Mouse (Mus musculus) embryonic facial prominence, embryonic 15.5 days (tissue): ENCODE measurements at regions not wholly inside any gene's neighbourhood (a gene's known extent, or its start where the extent isn't known, plus 50 kb on each side); places are given as distances from the start of the nearest gene placed in this dataset.

Source experiments
- ATAC-seq: fragments of 200-750 bp; cut with Nextera tagmentation; 2 replicates; pipeline ENCODE4 v1.8.0; 2017; ENCODE audit warnings: low read depth, moderate TSS enrichment; ENCODE audit not compliant: insufficient number of reproducible peaks, low FRiP score, low TSS enrichment
- H3K27ac ChIP-seq: fragments of 300-500 bp; sonication (generic); replicated peaks from 2 replicates; pipeline ENCODE4 v1.5.1; 2015; ENCODE audit warnings: mild to moderate bottlenecking, inconsistent platforms
- H3K27me3 ChIP-seq: fragments of 300-500 bp; sonication (generic); 2 replicates; pipeline ENCODE4 v1.6.1; 2015; ENCODE audit warnings: inconsistent platforms
- H3K36me3 ChIP-seq: fragments of 300-500 bp; sonication (generic); 2 replicates; pipeline ENCODE4 v1.6.1; 2015; ENCODE audit warnings: mild to moderate bottlenecking, inconsistent platforms
- H3K4me1 ChIP-seq: fragments of 300-500 bp; sonication (generic); 2 replicates; pipeline ENCODE4 v1.6.1; 2015; ENCODE audit warnings: inconsistent platforms
- H3K4me2 ChIP-seq: fragments of 300-500 bp; sonication (generic); replicated peaks from 2 replicates; pipeline ENCODE4 v1.6.1; 2015; ENCODE audit warnings: mild to moderate bottlenecking, inconsistent platforms
- H3K4me3 ChIP-seq: fragments of 300-500 bp; sonication (generic); replicated peaks from 2 replicates; pipeline ENCODE4 v1.5.1; 2015; ENCODE audit warnings: mild to moderate bottlenecking, inconsistent platforms
- H3K9ac ChIP-seq: fragments of 300-500 bp; sonication (generic); 2 replicates; pipeline ENCODE4 v1.6.1; 2015; ENCODE audit warnings: inconsistent platforms
- H3K9me3 ChIP-seq: fragments of 300-500 bp; sonication (generic); replicated peaks from 2 replicates; pipeline ENCODE4 v1.6.1; 2016; ENCODE audit warnings: inconsistent platforms
- WGBS: fragments of 180-500 bp; shearing (Covaris S2); methylation state at CpG from one replicate; pipeline ENCODE4 v1.1.7; 2015; 5-methylcytosine and 5-hydroxymethylcytosine counted together

DNA sequence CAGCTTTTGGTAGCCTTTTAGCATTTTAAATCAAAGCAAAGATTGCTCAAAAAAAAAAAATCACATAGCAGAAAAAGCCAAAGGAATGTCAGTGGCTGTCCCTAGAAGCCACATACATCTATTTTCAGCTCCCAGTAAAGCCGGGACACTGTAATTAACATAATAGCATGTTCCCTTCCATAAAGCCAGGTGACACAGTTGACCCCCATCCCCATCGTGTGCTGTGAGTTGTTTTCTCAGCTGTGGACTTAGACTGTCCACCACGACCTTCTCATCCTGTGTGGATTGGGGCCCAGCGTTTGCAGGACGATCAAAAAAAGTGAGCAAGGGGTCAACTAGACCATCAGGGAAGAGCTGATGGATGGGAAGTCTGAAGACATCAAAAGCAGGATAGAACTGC is 78.9 kb upstream of the Ctnnb1 start:
- H3K27me3 ChIP-seq: no peaks in the 10 kb centered on the region
- H3K4me1 ChIP-seq: peaks cover 21% of the 10 kb centered on the region
- no peak overlapping the region for H3K27ac ChIP-seq
- no peaks in the 10 kb centered on the region for H3K36me3 ChIP-seq
- 35% methylated on average over 5 of the region's 5 CpGs for WGBS
- ATAC-seq: no peak
- no peak overlapping the region for H3K9ac ChIP-seq
- no peak overlapping the region for H3K4me2 ChIP-seq
- H3K9me3 ChIP-seq: no peaks in the 10 kb centered on the region
- no peak overlapping the region for H3K4me3 ChIP-seq

DNA sequence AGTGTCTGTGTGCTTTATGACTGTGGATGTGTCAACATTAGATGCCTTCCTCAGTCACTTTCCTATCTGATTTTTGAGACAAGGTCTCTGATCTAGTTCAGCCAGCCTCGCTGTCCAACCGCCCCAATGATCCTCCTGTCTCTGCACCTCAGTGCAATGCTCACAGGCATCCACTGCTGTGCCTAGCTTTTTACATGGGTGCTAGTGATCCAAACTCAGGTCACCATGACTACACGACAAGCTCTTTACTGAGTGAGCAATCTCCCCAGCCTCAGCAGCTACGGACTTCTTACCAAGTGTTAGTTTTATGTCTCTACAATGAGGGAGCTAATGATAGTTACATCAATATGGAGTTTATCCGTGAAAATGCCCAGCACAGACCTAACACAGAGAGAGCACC is 77.1 kb upstream of the Ctnnb1 start:
- H3K9me3 ChIP-seq: no peaks in the 10 kb centered on the region
- 87% methylated on average over 5 of the region's 5 CpGs for WGBS

DNA sequence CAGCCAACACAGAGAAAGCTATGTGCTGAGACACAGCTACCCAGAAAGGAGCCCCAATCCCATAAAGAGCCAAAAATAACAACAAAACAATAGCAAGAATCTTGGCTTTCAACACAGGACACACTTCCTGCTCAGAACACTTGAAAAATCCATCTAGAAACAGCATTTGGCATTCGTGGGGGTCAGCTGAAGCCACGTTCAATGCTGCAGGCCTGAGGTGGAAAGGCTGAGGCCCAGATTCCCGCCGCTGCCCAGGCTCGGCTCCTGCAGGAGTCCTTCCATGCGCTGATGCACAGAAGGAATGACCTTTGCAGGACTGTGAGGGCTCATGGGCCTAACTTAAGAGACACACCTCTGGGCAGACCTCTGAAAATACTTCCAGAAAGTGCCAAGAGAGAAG is 76.4 kb upstream of the Ctnnb1 start:
- Histone ChIP-seq H3K4me2 (no peak overlapping the region), H3K9me3 (no peaks in the 10 kb centered on the region), H3K36me3 (no peaks in the 10 kb centered on the region), H3K9ac (no peak overlapping the region), H3K4me1 (peaks cover 21% of the 10 kb centered on the region), H3K4me3 (no peak overlapping the region), H3K27ac (peak overlapping the region; percentile 55), H3K27me3 (no peaks in the 10 kb centered on the region)
- ATAC-seq: no peak
- 61% methylated on average over 6 of the region's 6 CpGs for WGBS

More for the DNA sequence above, 77.1 kb upstream of the Ctnnb1 start:
- Histone ChIP-seq H3K4me2 (no peak overlapping the region), H3K36me3 (no peaks in the 10 kb centered on the region), H3K9ac (no peak overlapping the region), H3K4me1 (peaks cover 21% of the 10 kb centered on the region), H3K4me3 (no peak overlapping the region), H3K27ac (no peak overlapping the region), H3K27me3 (no peaks in the 10 kb centered on the region)
- no peak for ATAC-seq

DNA sequence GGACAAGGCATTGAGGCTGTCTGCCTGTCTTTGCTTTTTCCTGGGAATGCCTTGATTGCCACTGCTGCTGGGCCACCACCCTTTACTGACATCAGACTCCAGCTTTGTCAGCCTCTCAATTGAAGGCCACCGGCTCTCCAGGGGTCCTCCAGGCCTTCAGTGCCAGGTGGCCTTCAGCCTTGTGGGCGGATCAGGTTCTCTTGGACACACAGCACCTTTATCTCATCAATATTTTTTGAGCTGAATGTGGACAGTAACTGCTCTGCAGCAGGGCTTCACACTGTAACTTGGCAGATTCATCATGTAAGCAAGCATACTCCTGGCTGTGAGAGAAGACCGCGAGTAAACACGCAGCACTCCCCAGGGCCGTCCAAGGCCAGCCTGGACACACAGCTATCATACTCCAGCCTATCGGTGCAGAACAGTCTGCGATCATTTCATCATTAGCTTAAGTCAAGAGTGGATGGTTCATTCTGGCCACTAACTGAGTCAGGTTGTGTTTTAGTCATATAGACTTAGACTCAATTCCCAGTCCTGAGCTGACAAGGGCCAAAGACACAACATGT is 75.9 kb upstream of the Ctnnb1 start:
- no peaks in the 10 kb centered on the region for H3K9me3 ChIP-seq
- H3K4me3 ChIP-seq: no peak overlapping the region
- no peak for ATAC-seq
- no peaks in the 10 kb centered on the region for H3K36me3 ChIP-seq
- peaks cover 21% of the 10 kb centered on the region for H3K4me1 ChIP-seq
- no peaks in the 10 kb centered on the region for H3K27me3 ChIP-seq
- 87% methylated on average over 8 of the region's 8 CpGs for WGBS
- no peak overlapping the region for H3K9ac ChIP-seq
- H3K4me2 ChIP-seq: no peak overlapping the region
- H3K27ac ChIP-seq: peak overlapping the region; percentile 55

DNA sequence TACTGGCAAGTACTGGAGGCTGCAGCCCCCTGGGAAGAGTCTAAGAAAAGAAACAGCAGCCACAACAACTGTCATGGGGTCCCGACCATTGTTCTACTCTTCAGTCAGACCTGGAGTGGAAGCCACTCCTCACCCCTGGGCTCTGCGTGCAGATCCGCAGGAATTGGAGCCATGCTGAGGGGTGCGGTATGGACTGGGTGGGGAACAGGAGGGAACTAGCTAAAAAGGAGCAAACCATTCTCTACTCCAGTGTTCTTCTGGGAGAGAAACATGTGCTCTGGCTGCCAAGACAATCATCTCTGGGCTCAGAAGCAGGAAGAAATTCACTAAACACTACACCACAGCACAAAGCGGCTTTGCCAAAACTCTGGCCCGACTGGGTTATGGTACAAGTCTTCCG is 74.7 kb upstream of the Ctnnb1 start:
- Histone ChIP-seq H3K4me1 (peaks cover 21% of the 10 kb centered on the region), H3K36me3 (no peaks in the 10 kb centered on the region), H3K4me2 (no peak overlapping the region), H3K9ac (no peak overlapping the region), H3K27me3 (no peaks in the 10 kb centered on the region), H3K4me3 (no peak overlapping the region), H3K9me3 (no peaks in the 10 kb centered on the region), H3K27ac (peak overlapping the region; percentile 34; the same call in 1 of the 2 replicates)
- no peak for ATAC-seq
- 48% methylated on average over 7 of the region's 7 CpGs for WGBS

- H3K27me3 ChIP-seq: no peaks in the 10 kb centered on the region
- peak; percentile 66; the same call in 1 of the 2 replicates for ATAC-seq
- WGBS: 31% methylated on average over 3 of the region's 3 CpGs
- H3K9me3 ChIP-seq: no peaks in the 10 kb centered on the region
- no peaks in the 10 kb centered on the region for H3K36me3 ChIP-seq
- H3K4me1 ChIP-seq: peaks cover 21% of the 10 kb centered on the region
- no peak overlapping the region for H3K4me3 ChIP-seq
- H3K9ac ChIP-seq: no peak overlapping the region
- peak overlapping the region; percentile 3; the same call in 1 of the 2 replicates for H3K27ac ChIP-seq
- H3K4me2 ChIP-seq: no peak overlapping the region
Measured at GRCm38 (mm10) chr9:120855293-120856050, 73.5 kb upstream of the Ctnnb1 start.

GRCm38 (mm10) chr9:120857849-120858510 is 71.0 kb upstream of the Ctnnb1 start:
- Histone ChIP-seq H3K9me3 (no peaks in the 10 kb centered on the region), H3K4me3 (no peak overlapping the region), H3K36me3 (no peaks in the 10 kb centered on the region), H3K4me2 (no peak overlapping the region), H3K27me3 (no peaks in the 10 kb centered on the region), H3K4me1 (peaks cover 28% of the 10 kb centered on the region), H3K9ac (no peak overlapping the region), H3K27ac (no peak overlapping the region)
- WGBS: 84% methylated on average over 6 of the region's 6 CpGs
- ATAC-seq: no peak

DNA sequence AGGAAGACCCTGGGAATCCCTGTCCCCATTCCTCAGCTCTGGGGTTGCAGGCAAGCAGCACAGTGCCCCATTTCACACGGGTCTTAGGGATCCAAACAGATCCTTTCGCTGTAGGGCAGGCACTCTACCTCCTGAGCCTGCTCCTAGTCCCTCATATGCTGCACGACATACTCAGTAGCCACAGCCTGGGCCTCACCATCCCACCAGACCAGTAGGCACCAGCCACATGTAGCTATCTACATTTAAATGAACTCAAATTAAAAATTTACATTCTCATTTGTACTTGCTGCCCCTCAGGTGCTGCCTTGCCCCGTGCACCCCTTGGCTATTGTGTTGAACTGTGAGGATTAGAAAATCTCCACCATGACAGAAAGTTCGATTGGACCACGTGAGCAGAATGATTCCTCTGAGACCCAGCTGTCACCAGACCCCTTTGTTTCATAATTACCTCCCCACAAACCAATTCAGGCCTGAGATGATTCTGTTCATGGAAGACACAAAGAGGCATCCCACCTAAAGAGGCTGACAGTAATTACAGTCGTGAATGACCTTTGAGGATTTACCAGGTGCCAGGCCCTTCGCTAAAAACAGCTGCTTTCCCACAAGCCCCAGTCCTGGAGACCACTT is 67.9 kb upstream of the Ctnnb1 start:
- no peaks in the 10 kb centered on the region for H3K27me3 ChIP-seq
- peaks cover 22% of the 10 kb centered on the region for H3K4me1 ChIP-seq
- H3K4me2 ChIP-seq: no peak overlapping the region
- no peaks in the 10 kb centered on the region for H3K9me3 ChIP-seq
- H3K36me3 ChIP-seq: no peaks in the 10 kb centered on the region
- no peak overlapping the region for H3K4me3 ChIP-seq
- ATAC-seq: no peak
- 55% methylated on average over 8 of the region's 8 CpGs for WGBS
- no peak overlapping the region for H3K9ac ChIP-seq
- H3K27ac ChIP-seq: no peak overlapping the region

GRCm38 (mm10) chr9:120861788-120862345 is 67.1 kb upstream of the Ctnnb1 start:
- peaks cover 29% of the 10 kb centered on the region for H3K4me1 ChIP-seq
- no peak overlapping the region for H3K9ac ChIP-seq
- H3K27me3 ChIP-seq: no peaks in the 10 kb centered on the region
- H3K27ac ChIP-seq: no peak overlapping the region
- H3K4me3 ChIP-seq: no peak overlapping the region
- H3K4me2 ChIP-seq: no peak overlapping the region
- 33% methylated on average over 12 of the region's 12 CpGs for WGBS
- H3K36me3 ChIP-seq: no peaks in the 10 kb centered on the region
- ATAC-seq: no peak
- no peaks in the 10 kb centered on the region for H3K9me3 ChIP-seq

GRCm38 (mm10) chr9:120864410-120864809 is 64.6 kb upstream of the Ctnnb1 start:
- no peak for ATAC-seq
- Histone ChIP-seq H3K4me2 (no peak overlapping the region), H3K4me1 (peaks cover 54% of the 10 kb centered on the region), H3K4me3 (no peak overlapping the region), H3K27me3 (no peaks in the 10 kb centered on the region), H3K9ac (no peak overlapping the region), H3K27ac (no peak overlapping the region), H3K36me3 (no peaks in the 10 kb centered on the region), H3K9me3 (no peaks in the 10 kb centered on the region)
- WGBS: 65% methylated on average over 3 of the region's 3 CpGs

GRCm38 (mm10) chr9:120866251-120866650 is 62.8 kb upstream of the Ctnnb1 start:
- Histone ChIP-seq H3K4me1 (peaks cover 68% of the 10 kb centered on the region), H3K4me2 (no peak overlapping the region), H3K9me3 (no peaks in the 10 kb centered on the region), H3K9ac (no peak overlapping the region), H3K4me3 (no peak overlapping the region), H3K27ac (peak overlapping the region; percentile 56), H3K36me3 (no peaks in the 10 kb centered on the region), H3K27me3 (no peaks in the 10 kb centered on the region)
- ATAC-seq: no peak
- WGBS: 32% methylated on average over 5 of the region's 5 CpGs
